Mouse (Mus musculus) hindbrain, embryonic 10.5 days (tissue): ENCODE measurements at regions not wholly inside any gene's neighbourhood (a gene's known extent, or its start where the extent isn't known, plus 50 kb on each side); places are given as distances from the start of the nearest gene placed in this dataset.

Experiments
- DNase-seq: peaks from one replicate; pipeline ENCODE4 v3.0.0-alpha.2; 2017; ENCODE audit warnings: low spot score
- H3K27ac ChIP-seq: fragments of 300-500 bp; sonication (generic); 2 replicates; pipeline ENCODE4 v1.5.1; 2016; ENCODE audit warnings: mild to moderate bottlenecking, moderate library complexity
- H3K27me3 ChIP-seq: fragments of 300-500 bp; sonication (generic); 2 replicates; pipeline ENCODE4 v1.6.1; 2016; ENCODE audit warnings: mild to moderate bottlenecking; ENCODE audit not compliant: poor library complexity, insufficient read depth, severe bottlenecking
- H3K36me3 ChIP-seq: fragments of 300-500 bp; sonication (generic); 2 replicates; pipeline ENCODE4 v1.6.1; 2016; ENCODE audit warnings: mild to moderate bottlenecking, moderate library complexity
- H3K4me1 ChIP-seq: fragments of 300-500 bp; sonication (generic); replicated peaks from 2 replicates; pipeline ENCODE4 v1.6.1; 2016; ENCODE audit warnings: mild to moderate bottlenecking
- H3K4me3 ChIP-seq: fragments of 300-500 bp; sonication (generic); 2 replicates; pipeline ENCODE4 v1.5.1; 2016; ENCODE audit warnings: mild to moderate bottlenecking, moderate library complexity
- H3K9me3 ChIP-seq: fragments of 300-500 bp; sonication (generic); 2 replicates; pipeline ENCODE4 v1.6.1; 2016; ENCODE audit warnings: mild to moderate bottlenecking, moderate library complexity
- WGBS: fragments of 180-500 bp; shearing (Covaris S2); methylation state at CpG from one replicate; pipeline ENCODE4 v1.1.7; 2016; 5-methylcytosine and 5-hydroxymethylcytosine counted together

DNA sequence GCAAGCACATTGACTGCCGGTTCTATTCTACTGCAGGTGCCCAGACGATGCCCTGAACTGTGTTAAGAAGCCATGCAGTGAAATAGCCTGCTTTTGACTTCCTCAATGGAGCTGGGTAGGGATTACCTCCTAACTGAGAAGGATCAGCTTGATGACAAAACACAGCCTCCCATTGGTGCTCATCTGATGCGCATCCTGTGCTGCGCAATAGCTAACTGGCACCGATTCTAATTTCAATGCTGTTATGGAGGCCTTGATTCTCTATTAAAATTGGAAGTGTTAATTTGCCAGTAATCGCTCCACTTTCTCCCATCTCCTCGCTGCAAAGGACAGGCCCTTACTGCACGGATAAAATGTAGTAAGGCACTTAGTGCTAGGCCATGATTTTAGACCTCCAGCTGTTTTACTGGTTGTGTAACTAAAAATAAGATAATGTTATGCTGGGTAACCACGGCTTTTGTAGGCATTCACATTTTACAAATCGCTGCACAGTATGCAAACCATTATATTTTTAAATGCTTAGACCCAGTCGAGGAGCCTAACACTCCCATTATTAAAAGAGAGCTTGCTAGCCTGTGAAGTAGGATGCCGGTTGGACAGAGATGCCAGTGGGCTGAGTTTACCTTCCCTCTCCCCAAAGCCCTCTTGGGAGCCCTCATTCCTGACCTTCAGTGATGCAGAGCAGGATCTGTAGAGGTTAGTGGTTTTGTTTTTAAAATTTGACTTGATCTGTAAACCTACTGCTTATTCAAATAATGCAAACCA, 163.0 kb downstream of the Tfap2a start:
- Histone ChIP-seq H3K27me3 (no peaks in the 10 kb centered on the region), H3K4me1 (no peaks in the 10 kb centered on the region), H3K4me3 (no peak overlapping the region), H3K27ac (no peak overlapping the region), H3K36me3 (no peaks in the 10 kb centered on the region), H3K9me3 (no peaks in the 10 kb centered on the region)
- DNase-seq, result no peak
- 80% methylated on average over 12 of the region's 12 CpGs for WGBS

GRCm38 (mm10) chr13:40569461-40569860, 168.7 kb downstream of the Tfap2a start:
- H3K9me3 ChIP-seq, result no peaks in the 10 kb centered on the region
- no peak overlapping the region for H3K4me3 ChIP-seq
- no peaks in the 10 kb centered on the region for H3K36me3 ChIP-seq
- H3K27me3 ChIP-seq, result no peaks in the 10 kb centered on the region
- H3K27ac ChIP-seq, result no peak overlapping the region
- no peak for DNase-seq
- WGBS, result 59% methylated on average over 5 of the region's 5 CpGs
- no peaks in the 10 kb centered on the region for H3K4me1 ChIP-seq

GRCm38 (mm10) chr13:40567821-40568220, 170.4 kb downstream of the Tfap2a start:
- Histone ChIP-seq H3K4me3 (no peak overlapping the region), H3K36me3 (no peaks in the 10 kb centered on the region), H3K27ac (no peak overlapping the region), H3K27me3 (no peaks in the 10 kb centered on the region), H3K4me1 (no peaks in the 10 kb centered on the region), H3K9me3 (no peaks in the 10 kb centered on the region)
- DNase-seq, result no peak
- 83% methylated on average over 3 of the region's 3 CpGs for WGBS

DNA sequence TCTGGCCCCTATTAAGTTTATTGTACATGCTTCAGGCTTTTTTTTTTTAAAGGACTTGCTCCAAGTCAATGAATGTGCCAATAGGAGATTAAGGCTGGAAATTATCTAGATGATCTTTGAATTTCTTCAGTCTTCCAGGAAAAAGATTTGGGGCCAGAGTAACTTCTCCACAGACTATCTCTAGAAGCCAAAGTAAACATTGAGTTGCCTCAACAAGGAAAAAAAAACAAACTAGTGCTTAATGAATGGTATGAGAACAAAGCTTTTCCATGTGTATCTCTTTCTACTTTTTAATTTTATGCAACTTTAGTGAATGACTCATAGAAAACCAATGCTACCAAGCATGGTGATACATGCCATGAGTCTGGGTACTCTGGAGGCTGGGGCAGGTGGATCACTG, 173.8 kb downstream of the Tfap2a start:
- no peaks in the 10 kb centered on the region for H3K9me3 ChIP-seq
- H3K36me3 ChIP-seq, result no peaks in the 10 kb centered on the region
- H3K27me3 ChIP-seq, result no peaks in the 10 kb centered on the region
- H3K27ac ChIP-seq, result no peak overlapping the region
- no peaks in the 10 kb centered on the region for H3K4me1 ChIP-seq
- H3K4me3 ChIP-seq, result no peak overlapping the region
- DNase-seq, result no peak

GRCm38 (mm10) chr13:40554368-40554767, 183.8 kb downstream of the Tfap2a start:
- no peaks in the 10 kb centered on the region for H3K36me3 ChIP-seq
- no peak overlapping the region for H3K27ac ChIP-seq
- H3K27me3 ChIP-seq, result no peaks in the 10 kb centered on the region
- WGBS, result 80% methylated on average over 7 of the region's 7 CpGs
- H3K4me1 ChIP-seq, result 0 out of 2 replicates have a peak, but pooled peaks cover 3% of the 10 kb centered on the region
- no peak for DNase-seq
- H3K4me3 ChIP-seq, result no peak overlapping the region
- no peaks in the 10 kb centered on the region for H3K9me3 ChIP-seq

DNA sequence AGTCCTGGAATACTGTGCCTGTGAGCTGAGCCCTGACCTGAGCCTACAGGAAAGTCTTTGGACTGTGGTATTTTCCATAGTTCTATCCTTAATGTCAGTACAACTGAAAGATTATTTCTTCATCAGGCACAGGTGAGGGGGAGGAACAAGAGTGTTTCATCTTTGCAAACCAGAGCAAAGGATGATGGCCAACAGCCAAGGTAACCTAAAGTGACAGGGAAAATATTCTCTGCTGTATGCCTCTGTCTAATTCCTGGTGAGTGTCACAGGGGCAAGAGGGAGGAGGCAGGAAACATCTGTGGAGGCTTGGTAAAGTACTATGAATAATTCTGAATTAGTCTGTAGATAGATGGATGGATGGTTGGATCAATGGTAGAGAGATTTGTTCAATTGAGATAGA, 164.3 kb upstream of the Ofcc1 start:
- DNase-seq, result no peak
- no peaks in the 10 kb centered on the region for H3K36me3 ChIP-seq
- no peak overlapping the region for H3K4me3 ChIP-seq
- H3K27me3 ChIP-seq, result no peaks in the 10 kb centered on the region
- no peak overlapping the region for H3K27ac ChIP-seq
- H3K4me1 ChIP-seq, result no peaks in the 10 kb centered on the region
- H3K9me3 ChIP-seq, result no peaks in the 10 kb centered on the region

DNA sequence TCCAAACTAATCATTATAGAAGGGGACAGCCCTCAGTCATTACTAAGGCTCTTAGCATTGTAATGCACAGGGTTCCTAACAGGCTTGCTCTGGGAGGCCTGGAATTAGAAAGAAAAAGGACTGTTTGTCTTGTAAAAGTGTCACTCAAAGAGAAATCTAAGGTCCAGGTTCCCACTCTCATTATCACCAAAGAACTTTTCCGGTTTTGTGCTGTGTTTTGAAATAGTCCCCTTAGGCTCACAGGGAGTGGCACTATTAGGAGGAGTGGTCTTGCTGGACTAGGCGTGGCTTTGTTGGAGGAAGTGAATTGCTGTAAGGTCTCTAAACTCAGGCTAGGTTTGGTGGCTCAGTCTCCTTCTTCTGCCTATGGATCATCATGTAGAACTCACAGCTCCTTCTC, 161.9 kb upstream of the Ofcc1 start:
- Histone ChIP-seq H3K9me3 (no peaks in the 10 kb centered on the region), H3K4me3 (no peak overlapping the region), H3K27ac (no peak overlapping the region), H3K27me3 (no peaks in the 10 kb centered on the region), H3K4me1 (no peaks in the 10 kb centered on the region), H3K36me3 (no peaks in the 10 kb centered on the region)
- 64% methylated on average over 2 of the region's 2 CpGs for WGBS
- DNase-seq, result no peak

DNA sequence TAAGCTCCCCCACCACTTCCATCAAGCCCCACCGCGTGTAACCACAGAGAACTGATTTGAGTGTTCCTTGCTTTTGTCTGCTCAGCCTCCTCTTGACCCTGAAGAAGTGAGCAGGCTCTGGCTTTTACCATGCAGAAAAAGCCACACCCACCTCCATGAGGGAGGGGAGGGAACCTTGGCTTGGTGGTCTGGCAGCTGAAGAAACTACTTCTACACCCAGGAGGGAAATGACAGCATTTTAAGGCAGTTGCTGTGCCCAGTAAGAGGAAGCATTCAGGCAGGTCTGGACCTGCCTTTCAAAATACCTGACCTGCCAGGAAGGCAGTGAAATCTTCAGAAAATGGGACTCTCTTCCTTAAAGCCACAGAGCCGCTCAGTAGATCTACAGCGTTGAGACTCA, 156.9 kb upstream of the Ofcc1 start:
- Histone ChIP-seq H3K36me3 (no peaks in the 10 kb centered on the region), H3K4me1 (no peaks in the 10 kb centered on the region), H3K27ac (no peak overlapping the region), H3K9me3 (no peaks in the 10 kb centered on the region), H3K27me3 (no peaks in the 10 kb centered on the region), H3K4me3 (no peak overlapping the region)
- WGBS, result 65% methylated on average over 4 of the region's 4 CpGs
- DNase-seq, result no peak

GRCm38 (mm10) chr13:40509290-40509689, 148.0 kb upstream of the Ofcc1 start:
- Histone ChIP-seq H3K27me3 (no peaks in the 10 kb centered on the region), H3K4me3 (no peak overlapping the region), H3K9me3 (no peaks in the 10 kb centered on the region), H3K4me1 (no peaks in the 10 kb centered on the region), H3K36me3 (no peaks in the 10 kb centered on the region), H3K27ac (no peak overlapping the region)
- WGBS, result 52% methylated on average over 1 of the region's 1 CpGs
- no peak for DNase-seq

GRCm38 (mm10) chr13:40480830-40481229, 119.6 kb upstream of the Ofcc1 start:
- H3K4me3 ChIP-seq, result no peak overlapping the region
- DNase-seq, result no peak
- no peaks in the 10 kb centered on the region for H3K4me1 ChIP-seq
- H3K9me3 ChIP-seq, result no peaks in the 10 kb centered on the region
- WGBS, result 62% methylated on average over 7 of the region's 7 CpGs
- no peaks in the 10 kb centered on the region for H3K27me3 ChIP-seq
- H3K27ac ChIP-seq, result no peak overlapping the region
- H3K36me3 ChIP-seq, result no peaks in the 10 kb centered on the region

DNA sequence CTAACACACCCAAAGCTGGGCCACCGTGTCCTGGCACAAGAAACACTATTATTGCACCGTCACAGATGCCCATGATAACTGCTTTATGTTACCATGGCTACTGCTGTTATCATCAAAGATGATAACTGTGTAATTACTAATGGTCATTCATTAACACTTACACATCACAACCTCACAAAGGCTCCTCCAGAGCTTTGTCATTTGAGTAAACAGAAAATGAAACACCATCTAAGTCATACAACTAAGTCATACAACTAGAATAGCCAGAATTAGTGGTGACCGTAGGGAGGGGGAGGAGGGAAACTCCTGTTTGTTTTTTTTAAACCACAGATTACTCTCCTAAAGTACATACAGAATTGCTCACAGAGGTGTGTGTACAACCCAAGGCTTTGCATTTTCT, 111.4 kb upstream of the Ofcc1 start:
- H3K9me3 ChIP-seq, result no peaks in the 10 kb centered on the region
- no peaks in the 10 kb centered on the region for H3K27me3 ChIP-seq
- 89% methylated on average over 3 of the region's 3 CpGs for WGBS
- no peak overlapping the region for H3K27ac ChIP-seq
- H3K4me3 ChIP-seq, result no peak overlapping the region
- no peak for DNase-seq
- no peaks in the 10 kb centered on the region for H3K36me3 ChIP-seq
- no peaks in the 10 kb centered on the region for H3K4me1 ChIP-seq

GRCm38 (mm10) chr13:40469162-40469561, 107.9 kb upstream of the Ofcc1 start:
- Histone ChIP-seq H3K27me3 (no peaks in the 10 kb centered on the region), H3K4me3 (no peak overlapping the region), H3K9me3 (no peaks in the 10 kb centered on the region), H3K4me1 (no peaks in the 10 kb centered on the region), H3K36me3 (no peaks in the 10 kb centered on the region), H3K27ac (no peak overlapping the region)
- DNase-seq, result no peak
- 91% methylated on average over 7 of the region's 7 CpGs for WGBS

DNA sequence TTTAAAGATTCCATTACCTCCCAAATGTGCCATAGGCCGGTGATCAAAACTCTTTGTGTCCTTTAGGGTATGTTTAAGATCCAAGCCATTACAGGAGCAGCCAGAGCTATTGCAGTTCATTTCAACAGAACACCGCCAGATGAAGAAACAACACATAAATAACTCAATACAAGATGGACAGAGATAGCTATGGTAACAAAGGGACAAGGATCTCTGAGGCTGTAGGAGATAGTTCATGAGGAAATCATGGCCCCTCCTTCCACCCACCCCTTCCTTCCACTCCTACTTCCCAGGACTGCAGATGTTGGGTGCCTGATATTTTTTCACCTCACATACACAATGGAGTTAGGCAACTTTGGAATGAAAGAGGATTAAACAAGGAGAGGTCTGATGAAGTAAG, 92.1 kb upstream of the Ofcc1 start:
- Histone ChIP-seq H3K4me1 (0 out of 2 replicates have a peak, but pooled peaks cover 5% of the 10 kb centered on the region), H3K9me3 (no peaks in the 10 kb centered on the region), H3K4me3 (no peak overlapping the region), H3K27me3 (no peaks in the 10 kb centered on the region), H3K36me3 (no peaks in the 10 kb centered on the region), H3K27ac (no peak overlapping the region)
- DNase-seq, result no peak
- 93% methylated on average over 2 of the region's 2 CpGs for WGBS

DNA sequence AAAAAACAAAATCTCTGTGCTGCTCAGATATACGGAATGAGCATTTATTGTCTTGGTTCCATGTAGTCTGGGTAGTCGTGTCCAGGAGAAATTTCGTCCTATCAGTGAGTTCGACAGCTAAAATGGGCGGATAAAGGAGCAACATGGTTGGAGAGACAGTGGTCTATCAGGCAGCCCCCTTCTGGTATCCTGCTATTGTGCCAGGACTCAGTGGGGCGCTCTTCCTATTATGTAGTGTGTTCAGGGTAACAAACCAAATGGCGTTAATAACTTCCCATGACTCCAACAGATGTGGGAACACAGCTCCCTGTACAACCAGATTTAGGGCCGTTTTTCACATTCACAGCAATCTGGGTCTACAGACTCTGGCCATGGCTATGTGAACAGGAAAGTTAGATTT, 68.6 kb upstream of the Ofcc1 start:
- WGBS, result 85% methylated on average over 8 of the region's 8 CpGs
- DNase-seq, result no peak
- H3K27ac ChIP-seq, result no peak overlapping the region

More for the DNA sequence above, 68.6 kb upstream of the Ofcc1 start:
- Histone ChIP-seq H3K4me1 (no peaks in the 10 kb centered on the region), H3K36me3 (no peaks in the 10 kb centered on the region), H3K9me3 (no peaks in the 10 kb centered on the region), H3K4me3 (no peak overlapping the region), H3K27me3 (no peaks in the 10 kb centered on the region)
